Mouse (Mus musculus) ZHBTc4 (cell line): ENCODE data around the gene Pdia4.
"Not testable (repeated sequence)": the region's sequence is repeated elsewhere in the genome, so short reads cannot be mapped to it uniquely, and the experiment has no call there.

Source experiments
- DNase-seq: peaks from one replicate; pipeline ENCODE4 v3.0.0-alpha.2; 2011; ENCODE audit warnings: low read depth, low spot score

Pdia4 gene

DNA sequence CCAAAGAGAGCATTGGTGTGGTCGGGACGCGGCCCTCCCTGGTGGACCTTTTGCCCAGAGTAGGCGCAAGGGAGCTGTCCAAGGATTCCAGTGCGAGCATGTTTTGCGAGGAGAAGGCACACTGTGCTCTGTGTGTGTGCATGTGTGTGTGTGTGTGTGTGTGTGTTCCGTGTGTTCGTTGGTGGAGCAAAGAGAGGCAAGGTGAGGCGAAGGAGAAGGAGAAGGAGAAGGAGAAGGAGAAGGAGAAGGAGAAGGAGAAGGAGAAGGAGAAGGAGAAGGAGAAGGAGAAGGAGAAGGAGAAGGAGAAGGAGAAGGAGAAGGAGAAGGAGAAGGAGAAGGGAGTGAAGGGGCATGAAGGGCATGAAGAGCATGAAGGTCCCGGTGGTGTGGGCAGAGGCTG, 50.5 kb downstream of the Pdia4 start:
- not testable (repeated sequence) for DNase-seq

DNA sequence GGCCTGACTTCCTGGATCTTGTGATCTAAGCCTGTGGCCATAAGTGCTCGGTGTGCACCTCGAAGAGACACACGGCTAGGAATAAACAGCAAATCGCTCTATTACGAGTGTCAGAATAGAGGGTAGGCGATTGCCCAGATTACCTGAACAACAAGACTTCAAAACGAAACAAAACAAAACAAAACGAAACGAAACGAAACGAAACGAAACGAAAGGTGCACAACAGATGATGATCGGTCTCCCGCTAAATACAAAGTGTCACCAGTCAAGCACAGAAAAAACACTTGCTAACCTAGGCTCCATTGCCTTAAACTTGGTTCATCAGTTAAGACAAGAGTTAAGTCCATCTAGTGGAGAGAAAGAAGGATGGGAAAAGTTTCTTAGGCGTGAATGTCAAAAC, 53.8 kb downstream of the Pdia4 start:
- not testable (repeated sequence) for DNase-seq

DNA sequence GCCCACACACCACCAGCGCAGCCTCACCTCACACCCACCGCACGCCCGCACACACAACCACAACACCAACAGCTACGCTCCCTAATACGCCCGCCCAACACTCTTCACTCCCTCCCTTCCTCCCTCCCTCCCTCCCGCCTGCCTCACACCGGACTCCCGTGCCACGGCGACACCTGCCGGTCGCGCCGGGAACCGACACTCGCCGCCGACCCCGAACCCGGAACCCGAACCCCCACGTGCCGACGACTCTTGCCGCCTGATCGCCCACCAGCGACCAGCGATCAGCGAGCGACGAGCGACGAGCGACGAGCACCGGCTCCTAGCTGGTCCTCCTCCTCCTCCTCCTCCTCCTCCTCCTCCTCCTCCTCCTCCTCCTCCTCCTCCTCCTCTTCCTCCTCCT, 55.4 kb downstream of the Pdia4 start:
- not testable (repeated sequence) for DNase-seq

DNA sequence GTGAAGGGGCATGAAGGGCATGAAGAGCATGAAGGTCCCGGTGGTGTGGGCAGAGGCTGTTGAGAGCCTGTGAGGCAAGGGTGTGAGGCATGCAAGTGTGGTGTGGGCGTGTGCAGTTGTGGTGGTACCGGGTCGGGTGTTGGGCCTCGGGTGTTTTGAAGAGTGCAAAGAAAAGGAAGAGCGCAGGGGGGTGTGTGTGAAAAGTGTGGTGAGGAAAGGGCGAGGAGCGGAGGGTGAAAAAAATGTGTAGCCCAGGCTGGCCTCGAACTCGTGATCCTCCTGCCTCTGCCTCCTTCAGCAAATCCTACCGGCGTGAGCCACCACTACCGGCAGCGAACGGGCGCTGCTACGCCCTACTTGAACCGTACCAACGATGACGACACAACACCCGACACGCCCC, 55.8 kb downstream of the Pdia4 start:
- not testable (repeated sequence) for DNase-seq

DNA sequence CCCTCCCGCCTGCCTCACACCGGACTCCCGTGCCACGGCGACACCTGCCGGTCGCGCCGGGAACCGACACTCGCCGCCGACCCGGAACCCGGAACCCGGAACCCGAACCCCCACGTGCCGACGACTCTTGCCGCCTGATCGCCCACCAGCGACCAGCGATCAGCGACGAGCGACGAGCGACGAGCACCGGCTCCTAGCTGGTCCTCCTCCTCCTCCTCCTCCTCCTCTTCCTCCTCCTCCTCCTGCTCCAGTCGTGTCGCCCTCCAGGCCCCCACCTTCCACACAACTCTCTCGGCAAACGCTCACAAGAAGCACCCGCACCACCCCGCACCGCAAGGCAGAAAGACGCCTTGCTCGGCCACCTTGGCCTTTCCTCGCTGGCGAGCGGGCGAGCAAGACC, 60.1 kb downstream of the Pdia4 start:
- not testable (repeated sequence) for DNase-seq

DNA sequence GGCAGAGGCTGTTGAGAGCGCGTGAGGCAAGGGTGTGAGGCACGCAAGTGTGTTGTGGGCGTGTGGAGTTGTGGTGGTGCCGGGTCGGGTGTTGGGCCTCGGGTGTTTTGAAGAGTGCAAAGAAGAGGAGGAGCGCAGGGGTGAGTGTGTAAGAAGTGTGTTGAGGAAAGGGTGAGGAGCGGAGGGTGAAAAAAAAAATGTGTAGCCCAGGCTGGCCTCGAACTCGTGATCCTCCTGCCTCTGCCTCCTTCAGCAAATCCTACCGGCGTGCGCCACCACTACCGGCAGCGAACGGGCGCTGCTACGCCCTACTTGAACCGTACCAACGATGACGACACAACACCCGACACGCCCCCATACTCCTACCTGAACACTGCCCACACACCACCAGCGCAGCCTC, 64.9 kb downstream of the Pdia4 start:
- not testable (repeated sequence) for DNase-seq

DNA sequence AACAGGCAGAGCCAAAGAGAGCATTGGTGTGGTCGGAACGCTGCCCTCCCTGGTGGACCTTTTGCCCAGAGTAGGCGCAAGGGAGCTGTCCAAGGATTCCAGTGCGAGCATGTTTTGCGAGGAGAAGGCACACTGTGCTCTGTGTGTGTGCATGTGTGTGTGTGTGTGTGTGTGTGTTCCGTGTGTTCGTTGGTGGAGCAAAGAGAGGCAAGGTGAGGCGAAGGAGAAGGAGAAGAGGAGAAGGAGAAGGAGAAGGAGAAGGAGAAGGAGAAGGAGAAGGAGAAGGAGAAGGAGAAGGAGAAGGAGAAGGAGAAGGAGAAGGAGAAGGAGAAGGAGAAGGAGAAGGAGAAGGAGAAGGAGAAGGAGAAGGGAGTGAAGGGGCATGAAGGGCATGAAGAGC, 65.3 kb downstream of the Pdia4 start:
- DNase-seq: not testable (repeated sequence)
